Mouse (Mus musculus) T-helper 17 cell (primary cell): Measurements from ENCODE around the gene Polg2.

ENCODE experiments used
- in situ Hi-C, 2 experiments: fragments of 300-600 bp; cut with MboI, MseI; formaldehyde crosslinking; loops; 1 replicate in 1 of 2; 2 replicates in 1 of 2; pipeline ENCODE4 v1.15.1; 2025; ENCODE audit warnings: high pct_unique_total_duplicates in 2 of 2

Polg2 gene

DNA sequence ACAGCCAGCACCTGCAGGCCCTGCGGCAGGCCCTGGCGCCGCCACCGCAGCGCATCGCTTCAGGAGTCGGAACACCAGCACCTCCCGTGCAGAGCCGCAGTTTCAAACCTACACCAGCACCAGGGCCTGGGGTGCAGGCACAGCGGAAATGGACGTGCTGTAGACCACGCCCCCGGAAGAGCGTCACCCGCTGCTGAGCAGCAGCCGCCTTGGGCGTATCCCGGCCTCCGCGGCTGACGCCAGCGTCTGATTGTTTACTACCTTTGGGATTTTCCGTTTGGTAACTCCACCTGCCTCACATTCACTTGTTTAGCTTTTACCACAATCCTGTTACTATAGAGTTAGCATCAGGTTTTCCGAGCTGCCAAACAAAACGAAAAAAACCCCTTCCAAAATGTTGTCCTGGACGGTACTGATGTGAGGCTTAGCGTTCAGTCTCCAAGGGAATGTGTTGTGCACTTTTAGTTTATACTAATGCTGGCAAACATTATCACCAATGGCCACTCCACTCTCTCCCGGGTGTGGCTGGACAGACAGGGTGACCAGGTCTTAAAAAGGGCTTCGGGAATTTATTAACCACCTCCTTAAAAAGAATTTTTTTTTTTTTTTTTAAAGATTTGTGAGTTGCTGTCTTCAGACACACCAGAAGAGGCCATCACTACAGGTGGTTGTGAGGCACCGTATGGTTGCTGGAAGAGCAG, at the start of gene Polg2:
TSS of gene Polg2 (minus strand) at position 150 of the 701 bp plus-strand sequence.
- in situ Hi-C loops, result no loop called here

DNA sequence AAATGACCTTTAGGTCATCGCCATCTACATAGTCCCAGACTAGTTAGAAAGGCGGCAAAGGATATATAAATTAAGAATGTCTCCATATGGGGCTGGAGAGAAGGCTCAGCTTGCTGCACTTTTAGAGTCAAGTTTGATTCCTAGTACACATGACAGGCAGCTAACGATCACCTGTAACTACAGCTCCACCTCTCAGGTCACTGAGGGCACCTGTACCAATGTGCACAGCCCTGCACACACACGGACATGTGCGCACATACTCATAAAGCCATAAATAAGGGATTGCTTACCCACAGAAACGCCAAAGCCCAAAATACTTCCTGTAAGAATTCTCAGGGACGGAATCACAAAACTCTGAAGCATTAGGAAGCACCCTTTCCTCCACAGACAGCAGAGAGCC, 48.7 kb upstream of the Polg2 start:
- in situ Hi-C loops, result no loop called here

DNA sequence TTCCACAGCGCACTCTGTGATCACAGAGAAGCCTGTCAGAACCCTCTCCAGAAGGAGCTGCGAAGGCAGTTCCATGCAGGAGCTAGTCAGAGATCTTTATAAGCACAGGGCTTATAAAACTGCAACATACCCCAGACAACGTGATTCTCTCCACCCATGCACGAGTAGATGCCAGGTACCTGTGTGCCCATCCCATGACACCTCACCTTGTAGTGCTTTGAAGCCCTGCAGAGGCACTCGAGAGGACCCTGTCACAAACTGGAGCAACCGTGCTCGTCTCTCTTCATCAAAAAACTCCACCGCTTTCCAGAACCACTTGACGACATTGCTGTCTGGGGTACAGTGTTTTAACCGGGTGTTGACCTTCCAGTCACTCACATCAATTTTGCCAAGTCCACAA, 45.1 kb upstream of the Polg2 start:
- in situ Hi-C loops, result no loop called here

DNA sequence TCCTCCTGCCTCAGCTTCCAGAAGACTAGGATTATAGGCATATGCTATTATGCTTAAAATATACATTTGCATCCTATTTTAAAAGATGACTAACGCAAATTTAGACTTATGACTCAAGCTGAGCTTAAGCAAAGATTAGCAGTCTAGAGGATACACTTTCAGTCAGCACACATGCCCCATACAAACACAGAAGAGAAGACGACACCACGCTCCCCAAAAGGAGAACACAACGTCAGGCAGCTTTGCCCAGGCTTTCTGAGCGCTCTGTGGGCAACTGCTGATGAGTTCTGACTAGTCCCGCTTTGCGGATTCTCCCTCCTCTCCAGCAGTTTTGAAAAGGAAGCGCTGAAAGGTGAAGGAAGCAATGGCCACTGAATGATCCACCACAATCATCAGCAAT, 44.4 kb upstream of the Polg2 start:
- in situ Hi-C loops, result no loop called here

DNA sequence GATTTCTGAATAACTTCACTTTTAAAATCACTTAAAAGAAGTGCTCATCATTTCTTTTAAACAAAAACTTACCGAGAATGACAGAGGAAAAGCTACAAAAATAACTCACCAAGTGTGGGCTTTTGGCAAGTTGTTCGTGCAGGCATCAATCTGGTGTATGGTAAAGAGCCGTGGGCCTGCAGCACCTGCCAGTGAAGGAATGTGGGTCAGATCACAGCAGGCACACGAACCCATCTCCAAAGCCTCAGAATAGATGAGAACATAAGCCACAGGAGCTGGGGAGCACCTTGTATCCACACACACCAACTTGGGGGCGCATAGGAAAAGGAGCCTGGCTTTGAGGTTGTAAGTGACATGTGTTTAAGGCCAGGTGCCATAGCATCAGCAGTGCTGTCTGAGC, 43.6 kb upstream of the Polg2 start:
- in situ Hi-C loops, result no loop called here

DNA sequence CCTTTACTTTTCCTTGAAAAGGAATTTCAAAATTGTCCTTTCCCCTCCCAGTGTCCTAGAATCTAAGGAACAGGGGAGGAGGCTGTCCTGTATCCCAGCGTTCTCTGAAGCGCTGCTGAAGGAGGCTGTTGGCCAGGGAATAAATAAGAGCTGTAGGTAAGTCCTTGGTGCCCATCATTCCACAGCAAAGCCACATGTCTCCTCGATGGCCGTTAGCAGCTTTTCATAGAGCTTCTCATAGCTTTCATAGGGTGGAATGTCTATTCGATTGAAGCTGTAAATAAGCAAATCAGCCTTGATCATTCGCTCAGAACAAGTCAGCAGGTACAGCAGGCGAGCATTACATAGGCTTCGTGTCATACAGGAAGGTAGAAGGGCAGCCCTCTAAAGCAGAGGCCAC, 43.2 kb upstream of the Polg2 start:
- in situ Hi-C loops, result no loop called here

DNA sequence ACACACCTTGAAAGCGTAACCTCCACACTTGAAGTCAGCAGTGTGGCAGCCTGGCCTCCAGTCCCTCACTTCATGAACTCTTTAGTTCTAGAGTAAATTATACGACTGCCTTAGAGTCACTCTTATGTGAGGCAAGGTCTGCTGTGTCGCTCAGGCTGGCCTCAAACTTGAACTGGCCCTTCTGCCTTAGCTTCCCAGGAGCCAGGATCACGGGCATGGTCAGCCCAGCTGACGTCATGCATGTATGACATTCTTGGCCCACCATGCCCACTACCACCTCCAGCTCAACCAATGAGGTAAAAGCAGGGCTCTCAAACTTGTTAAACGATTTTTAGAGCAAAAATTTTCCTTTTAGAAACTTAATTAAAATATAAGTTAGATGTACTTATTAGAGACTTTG, 42.1 kb upstream of the Polg2 start:
- in situ Hi-C loops, result no loop called here

DNA sequence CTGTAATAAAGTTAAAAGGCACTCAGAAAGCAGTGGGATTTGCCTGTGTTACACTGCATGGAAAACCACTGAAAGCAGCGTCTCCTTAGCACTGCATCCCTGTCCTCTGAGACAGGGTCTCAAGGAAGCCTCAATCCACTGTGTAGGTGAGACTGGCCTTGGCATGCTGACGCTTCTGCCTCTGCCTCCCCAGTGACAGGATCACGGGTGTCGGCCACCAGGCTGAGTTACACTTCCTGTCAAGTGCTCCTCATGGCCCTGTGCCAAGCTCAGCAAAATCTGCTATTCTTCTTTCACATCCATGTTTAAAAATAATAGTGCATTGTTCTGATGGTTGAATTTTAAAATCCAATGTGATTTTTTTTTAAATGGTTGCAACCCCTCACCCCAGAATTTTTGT, 41.6 kb upstream of the Polg2 start:
- in situ Hi-C loops, result no loop called here

DNA sequence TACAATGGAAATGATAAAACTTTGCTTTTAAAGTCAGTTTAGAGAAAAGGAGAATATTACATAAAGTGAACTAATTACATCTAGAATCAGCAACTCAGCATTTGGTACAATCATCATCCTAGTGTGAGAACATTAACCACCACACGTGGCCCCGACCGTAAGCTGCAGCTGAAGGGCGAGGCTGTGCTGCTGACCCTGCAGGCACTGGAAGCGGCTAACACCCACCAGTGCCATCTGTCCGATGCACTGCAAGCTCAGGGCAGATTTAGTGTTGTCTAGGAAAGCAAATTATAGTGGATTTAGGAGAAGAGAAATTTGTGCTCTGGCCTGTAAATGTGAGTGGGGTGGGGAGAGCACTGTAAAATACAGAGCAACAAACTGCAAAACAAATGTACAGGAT, 40.9 kb upstream of the Polg2 start:
- in situ Hi-C loops, result no loop called here

DNA sequence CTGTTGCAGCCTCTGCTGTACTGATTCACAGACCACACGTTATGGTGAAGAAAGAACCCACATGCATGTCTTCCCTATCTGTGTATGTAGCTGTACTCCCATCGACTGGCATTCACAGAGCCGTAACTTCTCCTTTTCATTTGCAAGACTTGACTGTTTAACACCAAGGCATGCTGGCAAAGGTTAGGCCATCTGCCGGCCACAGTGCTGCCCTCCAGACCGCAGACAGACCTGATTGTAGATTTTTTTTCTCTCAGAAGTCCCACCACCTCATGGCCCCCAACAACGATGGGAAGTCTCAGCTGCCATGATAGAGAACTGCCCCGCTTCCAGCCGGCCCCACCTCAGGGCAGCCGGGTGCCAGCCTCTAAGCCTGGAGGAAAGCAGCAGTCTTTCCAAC, 40.3 kb upstream of the Polg2 start:
- in situ Hi-C loops, result no loop called here

DNA sequence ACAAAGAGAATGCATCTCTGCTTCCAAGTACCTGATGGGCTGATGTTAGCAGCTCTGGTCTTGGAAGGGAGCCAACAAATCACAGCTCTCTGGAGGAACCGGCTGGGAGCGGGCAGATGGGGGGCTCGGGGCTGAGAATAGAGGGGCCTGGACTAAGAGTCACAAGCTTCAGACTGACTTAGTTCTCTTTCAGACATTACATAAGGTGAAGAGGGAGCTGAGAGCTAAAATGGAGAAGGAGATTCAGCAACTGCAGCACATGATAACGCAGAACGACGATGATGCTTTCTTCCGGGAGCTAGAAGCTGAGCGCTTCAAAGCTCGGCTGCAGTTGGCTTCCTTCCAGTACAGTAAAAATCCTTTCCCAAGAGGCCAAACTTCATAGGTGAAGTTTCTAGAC, 39.0 kb upstream of the Polg2 start:
- in situ Hi-C loops, result no loop called here

DNA sequence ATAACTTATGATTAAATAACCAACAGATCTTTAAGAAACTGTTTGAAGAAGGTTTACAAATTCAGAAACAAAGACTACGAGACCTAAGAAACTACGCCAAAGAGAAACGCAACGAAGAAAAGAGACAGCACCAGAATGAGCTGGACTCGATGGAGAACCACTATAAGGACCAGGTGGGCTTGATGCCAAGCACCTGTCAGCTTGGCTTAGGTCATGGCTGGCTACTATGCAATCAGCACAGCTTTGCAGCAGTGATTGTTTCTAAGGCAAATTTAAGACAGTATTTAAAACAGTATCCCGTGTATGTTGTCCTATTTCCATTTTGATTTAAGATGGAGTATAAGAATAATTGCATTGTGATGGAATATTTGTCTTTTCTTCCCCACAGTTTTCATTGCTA, 38.5 kb upstream of the Polg2 start:
- in situ Hi-C loops, result no loop called here

DNA sequence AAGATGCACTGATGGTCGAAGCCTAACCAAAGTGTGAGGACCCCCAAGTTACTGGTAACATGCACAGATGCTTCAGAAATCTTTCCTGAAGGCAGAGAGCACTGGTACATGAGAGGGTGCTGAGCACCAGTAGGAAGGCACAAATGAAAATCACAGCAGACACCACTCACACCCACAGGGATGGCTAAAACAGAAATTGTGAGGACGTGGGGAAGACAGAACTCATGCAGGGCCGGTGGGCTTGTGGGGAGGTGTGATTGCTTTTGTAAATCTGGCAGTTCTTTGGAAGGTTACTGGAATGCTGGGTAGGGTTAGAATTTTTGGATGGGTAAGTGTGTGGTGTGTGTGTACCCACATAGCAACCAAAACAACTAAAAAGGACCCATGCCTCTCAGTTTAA, 37.8 kb upstream of the Polg2 start:
- in situ Hi-C loops, result no loop called here

DNA sequence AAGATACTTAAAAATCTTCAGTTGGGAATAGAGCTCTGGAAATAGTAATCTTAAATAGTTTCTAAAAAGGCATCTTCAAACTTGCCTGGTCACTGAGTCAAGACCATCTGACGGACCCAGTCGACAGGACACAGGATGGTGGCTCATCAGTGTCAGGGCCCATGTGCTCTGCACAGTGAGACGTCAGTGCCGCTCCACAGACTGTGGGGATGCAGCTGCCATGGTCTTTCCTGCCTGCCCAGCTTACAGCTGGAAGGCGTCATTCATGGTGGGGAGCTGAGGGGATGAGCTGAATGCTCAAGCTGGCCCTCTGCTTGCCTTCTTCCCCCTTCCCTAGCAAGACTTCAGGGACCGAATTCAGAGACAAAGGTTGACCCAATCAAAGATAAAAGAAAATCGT, 37.0 kb upstream of the Polg2 start:
- in situ Hi-C loops, result no loop called here

DNA sequence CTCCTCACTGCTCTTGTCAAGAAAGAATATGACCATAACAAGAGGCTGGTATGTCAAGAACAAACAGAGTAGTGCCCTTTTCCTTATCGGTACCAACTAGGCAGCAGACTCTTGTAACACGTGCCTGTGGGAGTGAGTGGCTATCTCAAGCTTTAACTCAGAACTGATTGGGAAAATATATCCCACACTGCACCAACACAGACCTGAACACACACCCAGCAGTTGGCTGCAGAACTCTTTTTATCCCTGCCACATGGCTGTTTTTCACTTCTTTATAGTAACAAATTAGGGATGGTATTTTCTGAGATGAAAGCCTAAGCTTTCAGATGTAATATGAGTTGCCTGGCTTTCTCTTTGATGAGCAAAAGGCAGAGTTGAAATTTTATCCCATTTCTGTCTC, 36.4 kb upstream of the Polg2 start:
- in situ Hi-C loops, result no loop called here

DNA sequence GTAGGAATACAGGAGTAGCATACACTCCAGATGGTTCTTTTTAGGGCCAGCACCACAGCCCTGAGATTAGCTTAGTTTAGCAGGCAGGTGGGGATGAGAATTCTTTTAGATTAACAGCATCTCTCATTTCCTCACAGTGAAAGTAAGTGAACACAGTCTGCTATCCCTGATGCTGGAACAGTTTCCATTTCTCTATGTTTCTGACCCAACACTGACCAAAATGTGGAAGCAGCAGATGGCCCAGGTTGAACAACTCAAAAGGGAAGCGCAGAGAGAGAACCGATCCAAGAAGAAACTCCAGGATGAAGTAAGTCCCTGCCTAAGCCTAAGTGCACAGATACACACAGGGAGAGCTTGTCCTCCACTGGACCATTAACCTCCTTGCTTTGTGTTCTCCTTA, 36.0 kb upstream of the Polg2 start:
- in situ Hi-C loops, result no loop called here

DNA sequence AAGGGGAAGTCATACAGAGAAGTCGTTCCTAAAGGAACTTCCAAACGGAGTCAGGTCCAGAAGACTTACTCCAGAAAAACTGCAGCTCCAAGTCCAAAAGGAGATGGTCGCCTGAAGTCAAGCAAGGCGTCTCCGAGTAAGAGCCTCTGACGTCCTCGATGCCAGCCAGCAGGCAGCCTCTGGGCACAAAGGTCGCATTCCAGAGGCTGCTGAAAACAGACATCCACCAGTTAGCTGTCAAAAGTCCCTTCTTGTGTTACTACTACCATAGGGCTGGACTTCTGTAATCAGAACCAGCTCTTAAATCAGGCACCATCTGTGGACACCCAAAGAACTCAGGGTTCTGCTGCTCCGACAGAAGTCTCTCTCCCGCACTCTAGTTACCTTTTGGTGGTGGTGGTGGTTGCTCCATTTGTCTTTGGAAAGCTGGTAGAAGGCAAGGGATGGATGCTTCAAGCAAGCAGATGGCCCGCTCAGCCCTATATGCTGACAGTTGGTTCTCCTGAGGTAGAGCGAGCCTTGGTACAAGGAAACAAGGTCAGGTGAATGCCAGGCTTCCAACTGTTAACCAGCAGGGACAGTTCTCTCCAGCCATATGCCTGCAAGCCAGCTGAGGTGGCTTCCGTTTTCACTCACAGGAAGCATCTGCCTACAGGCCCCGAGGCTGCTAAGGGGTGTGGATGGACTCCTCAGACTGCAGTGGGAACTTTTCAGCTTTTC, 35.4 kb upstream of the Polg2 start:
- in situ Hi-C loops, result no loop called here

DNA sequence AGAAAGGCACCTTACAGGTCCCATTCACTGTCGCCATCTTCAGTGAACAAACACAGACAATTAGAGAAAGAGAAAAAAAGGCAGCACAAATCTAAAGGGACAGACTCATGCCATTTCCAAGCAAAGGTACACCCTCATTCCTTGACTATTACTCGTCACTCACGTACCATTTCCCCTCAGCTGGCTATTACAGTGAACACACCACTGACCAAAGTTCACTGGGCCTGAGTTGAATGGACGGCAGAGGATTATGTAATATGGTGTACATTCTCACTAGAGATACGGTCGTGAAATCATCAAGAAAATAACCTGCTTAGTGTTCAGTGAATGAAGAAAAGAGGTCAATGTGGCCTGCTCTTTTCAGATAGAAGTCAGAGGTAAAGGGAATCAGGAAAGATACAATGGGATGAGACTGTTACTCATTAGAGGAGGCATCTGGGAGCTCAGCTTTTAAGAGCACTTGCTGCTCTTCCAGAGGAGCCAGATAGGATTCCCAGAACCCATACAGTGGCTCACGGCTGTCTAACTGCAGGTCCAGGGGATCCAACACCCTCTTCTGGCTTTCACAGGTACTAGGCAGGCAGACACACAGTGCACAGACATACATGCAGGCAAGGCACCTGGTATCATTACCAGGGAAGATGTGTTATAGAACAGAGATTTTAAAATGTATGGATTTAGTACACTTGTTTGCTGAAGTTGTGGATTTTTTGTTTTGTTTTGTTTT, 33.2 kb upstream of the Polg2 start:
- in situ Hi-C loops, result no loop called here

DNA sequence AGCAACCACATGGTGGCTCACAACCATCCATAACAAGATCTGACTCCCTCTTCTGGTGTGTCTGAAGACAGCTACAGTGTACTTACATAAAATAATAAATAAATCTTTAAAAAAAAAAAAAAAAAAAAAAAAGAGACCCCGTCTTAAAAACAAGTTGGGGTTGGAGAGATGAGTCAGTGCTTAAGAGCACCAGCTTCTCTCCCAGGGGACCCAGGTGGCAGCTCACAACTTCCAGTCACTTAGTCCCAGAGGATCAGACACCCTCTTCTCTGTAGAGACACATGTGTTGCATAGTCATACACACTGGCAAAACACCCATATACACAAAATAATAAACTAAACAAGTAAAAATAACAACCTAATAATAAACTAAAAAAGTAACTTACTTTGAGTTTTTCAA, 28.1 kb upstream of the Polg2 start:
- in situ Hi-C loops, result loop anchor here in 1 of 2 experiments (10.0 kb wide), 1 partner anchor 837 kb away; no protein-coding TSS in a partner anchor

DNA sequence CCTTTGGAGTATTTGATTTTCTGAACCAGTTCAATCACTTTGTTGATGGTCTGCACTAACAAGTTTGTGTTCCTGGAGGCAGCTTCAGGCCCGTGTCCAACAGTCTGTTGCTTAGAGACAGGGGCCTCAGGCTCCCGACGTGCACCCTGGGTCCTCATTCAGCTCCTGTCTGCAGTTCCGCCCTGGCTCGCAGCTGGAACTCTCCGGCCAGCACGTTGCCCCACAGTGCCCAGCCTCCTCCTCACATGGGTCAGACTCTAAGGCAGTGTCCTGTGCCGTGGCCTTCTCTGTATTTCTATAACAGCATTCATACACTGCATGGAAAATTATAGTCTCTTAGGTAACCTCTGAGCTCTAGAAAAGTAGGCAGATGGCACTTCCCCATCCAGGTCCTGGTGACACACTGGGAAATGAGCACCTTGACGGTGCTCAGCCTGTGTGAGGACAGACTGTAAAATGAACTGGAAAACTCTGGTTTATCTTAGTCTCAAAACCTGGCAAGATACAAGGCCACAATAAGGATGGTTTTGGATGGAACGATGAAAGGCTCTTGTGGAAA, 22.8 kb upstream of the Polg2 start:
- in situ Hi-C loops, result loop anchor here in 1 of 2 experiments (10.0 kb wide), 1 partner anchor 843 kb away; no protein-coding TSS in a partner anchor

DNA sequence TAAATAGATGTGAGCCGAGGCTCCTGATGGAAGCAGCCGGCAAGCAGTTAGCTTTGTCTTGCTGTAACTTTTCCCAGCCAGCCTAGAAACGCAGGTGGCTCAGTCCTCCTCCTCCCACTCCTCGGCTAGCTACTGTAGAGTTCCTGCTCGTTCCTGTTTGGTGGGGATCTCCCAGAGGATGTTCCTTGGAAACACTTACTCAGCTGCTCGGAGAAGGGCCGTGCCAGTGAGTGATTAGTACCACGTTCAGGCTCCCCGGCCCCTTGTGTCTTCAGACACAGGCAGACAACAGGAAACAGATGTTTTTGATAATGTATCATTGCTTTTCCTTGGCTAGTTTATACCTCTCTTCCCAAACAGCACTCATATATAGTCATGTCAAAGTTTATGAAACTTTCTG, 16.3 kb upstream of the Polg2 start:
- in situ Hi-C loops, result no loop called here

DNA sequence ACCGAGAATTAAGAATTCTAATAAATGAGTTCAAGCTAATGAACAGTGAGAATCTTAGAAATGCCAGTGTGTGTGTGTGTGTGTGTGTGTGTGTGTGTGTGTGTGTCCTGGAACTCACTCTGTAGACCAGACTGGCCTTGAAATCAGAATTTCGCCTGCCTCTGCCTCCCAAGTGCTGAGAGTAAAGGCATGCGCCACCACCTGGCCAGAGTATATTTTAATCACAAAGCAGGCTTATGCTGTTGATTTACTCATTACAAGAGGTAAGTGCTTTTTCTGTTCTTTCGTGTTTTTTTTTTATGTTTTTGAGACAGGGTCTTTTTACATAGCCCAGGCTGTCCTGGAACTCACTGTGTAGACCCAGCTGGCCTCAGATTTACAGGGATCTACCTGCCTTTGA, 14.5 kb upstream of the Polg2 start:
- in situ Hi-C loops, result no loop called here
